Mouse (Mus musculus) liver, embryonic 11.5 days (tissue): ENCODE data around the gene Ccdc9. TPM values are rescaled to one million over a fixed set of nuclear protein-coding genes. Genes with fewer than 3 reads are reported as not detected.

Experiments
- ATAC-seq: fragments of 200-750 bp; cut with Nextera tagmentation; replicated peaks from 2 replicates; pipeline ENCODE4 v1.8.0; 2017; ENCODE audit warnings: moderate number of reproducible peaks, mild to moderate bottlenecking, moderate TSS enrichment, moderate library complexity; ENCODE audit not compliant: low FRiP score
- DNase-seq: peaks from one replicate; pipeline ENCODE4 v3.0.0-alpha.2; 2017; ENCODE audit warnings: low spot score
- H3K27ac ChIP-seq: fragments of 300-500 bp; sonication (generic); 2 replicates; pipeline ENCODE4 v1.5.1; 2014; ENCODE audit warnings: mild to moderate bottlenecking, low read depth, low read length, control low read depth
- H3K27me3 ChIP-seq: fragments of 300-500 bp; sonication (generic); replicated peaks from 2 replicates; pipeline ENCODE4 v1.6.1; 2014; ENCODE audit warnings: low read length, mixed read lengths; ENCODE audit not compliant: control insufficient read depth, insufficient read depth
- H3K36me3 ChIP-seq: fragments of 300-500 bp; sonication (generic); 2 replicates; pipeline ENCODE4 v1.6.1; 2014; ENCODE audit warnings: mild to moderate bottlenecking, low read length, moderate library complexity, mixed read lengths; ENCODE audit not compliant: control insufficient read depth, insufficient read depth
- H3K4me1 ChIP-seq: fragments of 300-500 bp; sonication (generic); replicated peaks from 2 replicates; pipeline ENCODE4 v1.6.1; 2014; ENCODE audit warnings: low read length, mixed read lengths; ENCODE audit not compliant: control insufficient read depth, insufficient read depth
- H3K4me2 ChIP-seq: fragments of 300-500 bp; sonication (generic); 2 replicates; pipeline ENCODE4 v1.6.1; 2014; ENCODE audit warnings: mild to moderate bottlenecking, control low read depth, moderate library complexity
- H3K4me3 ChIP-seq: fragments of 300-500 bp; sonication (generic); 2 replicates; pipeline ENCODE4 v1.5.1; 2014; ENCODE audit warnings: low read depth, low read length, control low read depth
- H3K9ac ChIP-seq: fragments of 300-500 bp; sonication (generic); 2 replicates; pipeline ENCODE4 v1.6.1; 2014; ENCODE audit warnings: low read depth, low read length, control low read depth
- H3K9me3 ChIP-seq: fragments of 300-500 bp; sonication (generic); 2 replicates; pipeline ENCODE4 v1.6.1; 2016; ENCODE audit warnings: low read length, inconsistent platforms, mixed read lengths; ENCODE audit not compliant: control insufficient read depth
- WGBS: fragments of 180-500 bp; shearing (Covaris S2); extraction: QIAGEN DNeasy Blood & Tissue Kit; methylation state at CpG from one replicate; pipeline ENCODE4 v1.1.7; 2014; 5-methylcytosine and 5-hydroxymethylcytosine counted together
- polyA plus RNA-seq: library from polyadenylated mRNA; unstranded; fragments of >200 nt; fragmentation: Nextera tagmentation; extraction: Ambion mirVana; gene quantifications from 2 replicates; pipeline ENCODE4 v1.2.1, GENCODE M21; 2014

The Ccdc9 gene
- 21.7 and 25.3 TPM in 2 replicates for polyA plus RNA-seq

- Histone ChIP-seq H3K36me3 (peaks cover 29% of the 10 kb centered on the region), H3K9me3 (no peaks in the 10 kb centered on the region), H3K4me1 (peaks cover 11% of the 10 kb centered on the region), H3K9ac (peak within 1 kb of the TSS; percentile 68), H3K27me3 (no peaks in the 10 kb centered on the region), H3K4me3 (peak within 1 kb of the TSS; percentile 58), H3K27ac (peak within 1 kb of the TSS; percentile 89), H3K4me2 (peak within 1 kb of the TSS; percentile 96)
- DNase-seq: peak; percentile 100
- peak; percentile 88 for ATAC-seq
- under 1% methylated on average over 70 of the region's 70 CpGs for WGBS
These were observed at the start of gene Ccdc9 for GRCm38 (mm10) chr7:16286026-16286961. Ccdc9 (minus strand) TSS chr7:16286795.

GRCm38 (mm10) chr7:16329146-16329545 is 42.6 kb upstream of the Ccdc9 start:
- Histone ChIP-seq H3K9me3 (no peaks in the 10 kb centered on the region), H3K27ac (no peak overlapping the region), H3K9ac (no peak overlapping the region), H3K4me1 (peaks cover 3% of the 10 kb centered on the region), H3K36me3 (peaks cover 45% of the 10 kb centered on the region), H3K27me3 (no peaks in the 10 kb centered on the region), H3K4me2 (no peak overlapping the region), H3K4me3 (no peak overlapping the region)
- DNase-seq (no peak), ATAC-seq (no peak)
- WGBS: 83% methylated on average over 3 of the region's 3 CpGs

GRCm38 (mm10) chr7:16326607-16326971 is 40.0 kb upstream of the Ccdc9 start:
- ATAC-seq (no peak; the same call in 1 of the 2 replicates), DNase-seq (no peak)
- no peak overlapping the region for H3K4me3 ChIP-seq
- H3K9me3 ChIP-seq: no peaks in the 10 kb centered on the region
- no peak overlapping the region for H3K9ac ChIP-seq
- 0 out of 2 replicates have a peak overlapping the region, but pooled peaks have one; percentile 30 for H3K27ac ChIP-seq
- no peaks in the 10 kb centered on the region for H3K27me3 ChIP-seq
- H3K4me2 ChIP-seq: no peak overlapping the region
- WGBS: 90% methylated on average over 2 of the region's 2 CpGs
- peaks cover 3% of the 10 kb centered on the region for H3K4me1 ChIP-seq
- H3K36me3 ChIP-seq: peaks cover 38% of the 10 kb centered on the region

GRCm38 (mm10) chr7:16325920-16326606 is 39.5 kb upstream of the Ccdc9 start:
- WGBS: 34% methylated on average over 8 of the region's 8 CpGs
- H3K27ac ChIP-seq: 0 out of 2 replicates have a peak overlapping the region, but pooled peaks have one; percentile 30

GRCm38 (mm10) chr7:16324661-16325060 is 38.1 kb upstream of the Ccdc9 start:
- no peak for ATAC-seq
- H3K36me3 ChIP-seq: peaks cover 26% of the 10 kb centered on the region
- no peaks in the 10 kb centered on the region for H3K27me3 ChIP-seq
- no peak overlapping the region for H3K4me3 ChIP-seq
- no peak for DNase-seq
- H3K4me1 ChIP-seq: peaks cover 3% of the 10 kb centered on the region
- no peak overlapping the region for H3K27ac ChIP-seq
- no peaks in the 10 kb centered on the region for H3K9me3 ChIP-seq
- 89% methylated on average over 7 of the region's 7 CpGs for WGBS
- no peak overlapping the region for H3K4me2 ChIP-seq
- no peak overlapping the region for H3K9ac ChIP-seq

More at GRCm38 (mm10) chr7:16325920-16326606, 39.5 kb upstream of the Ccdc9 start:
- H3K9me3 ChIP-seq: no peaks in the 10 kb centered on the region
- H3K36me3 ChIP-seq: peaks cover 36% of the 10 kb centered on the region
- peak; percentile 61 for DNase-seq
- H3K4me2 ChIP-seq: no peak overlapping the region; the same call in 1 of the 2 replicates
- H3K4me3 ChIP-seq: no peak overlapping the region
- H3K27me3 ChIP-seq: no peaks in the 10 kb centered on the region
- H3K4me1 ChIP-seq: peaks cover 3% of the 10 kb centered on the region
- ATAC-seq: peak; percentile 63
- no peak overlapping the region for H3K9ac ChIP-seq

GRCm38 (mm10) chr7:16320479-16320878 is 33.9 kb upstream of the Ccdc9 start:
- no peak for DNase-seq
- Histone ChIP-seq H3K27me3 (no peaks in the 10 kb centered on the region), H3K36me3 (peaks cover 5% of the 10 kb centered on the region), H3K4me2 (no peak overlapping the region), H3K4me3 (no peak overlapping the region), H3K27ac (no peak overlapping the region), H3K9ac (no peak overlapping the region), H3K9me3 (no peaks in the 10 kb centered on the region), H3K4me1 (0 out of 2 replicates have a peak, but pooled peaks cover 2% of the 10 kb centered on the region)
- WGBS: 88% methylated on average over 6 of the region's 6 CpGs
- no peak for ATAC-seq

GRCm38 (mm10) chr7:16319216-16319615 is 32.6 kb upstream of the Ccdc9 start:
- Histone ChIP-seq H3K27me3 (no peaks in the 10 kb centered on the region), H3K4me1 (peaks cover 6% of the 10 kb centered on the region), H3K4me3 (no peak overlapping the region), H3K4me2 (no peak overlapping the region), H3K9ac (no peak overlapping the region), H3K9me3 (no peaks in the 10 kb centered on the region), H3K27ac (no peak overlapping the region), H3K36me3 (peaks cover 5% of the 10 kb centered on the region)
- 91% methylated on average over 4 of the region's 4 CpGs for WGBS
- ATAC-seq (no peak), DNase-seq (no peak)

GRCm38 (mm10) chr7:16317094-16317493 is 30.5 kb upstream of the Ccdc9 start:
- Histone ChIP-seq H3K9me3 (no peaks in the 10 kb centered on the region), H3K27me3 (no peaks in the 10 kb centered on the region), H3K9ac (no peak overlapping the region; the same call in 1 of the 2 replicates), H3K36me3 (peaks cover 5% of the 10 kb centered on the region), H3K4me2 (no peak overlapping the region), H3K27ac (no peak overlapping the region), H3K4me1 (peaks cover 24% of the 10 kb centered on the region), H3K4me3 (no peak overlapping the region)
- 83% methylated on average over 14 of the region's 14 CpGs for WGBS
- DNase-seq (no peak), ATAC-seq (no peak)
